Mouse (Mus musculus): ENCODE results near the gene H2al2a. TPM values are rescaled to one million over a fixed set of nuclear protein-coding genes. Genes with fewer than 3 reads are reported as not detected.
"Not testable (repeated sequence)": the region's sequence is repeated elsewhere in the genome, so short reads cannot be mapped to it uniquely, and the experiment has no call there.

The H2al2a gene
- polyA plus RNA-seq, 1 experiment from 2014 or later, result not detected

DNA sequence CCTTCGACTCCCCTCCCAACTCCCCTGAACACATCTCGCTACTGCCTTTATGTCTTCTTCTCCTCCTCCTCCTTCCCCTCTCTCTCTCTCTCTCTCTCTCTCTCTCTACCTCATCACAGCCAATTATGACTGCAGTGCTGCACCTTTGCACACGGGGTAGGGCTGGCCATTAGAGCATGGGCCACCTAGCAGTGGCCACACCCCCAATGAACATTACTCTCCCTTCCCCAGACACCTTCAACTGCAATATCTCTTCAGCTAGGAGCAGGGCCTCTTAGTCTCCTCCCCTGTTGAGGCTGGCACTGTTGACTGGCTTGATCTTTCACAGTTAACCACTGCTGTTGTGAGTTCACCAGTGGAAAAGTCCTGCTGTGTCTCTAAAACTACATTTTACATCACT, 10.1 kb downstream of the H2al2a start:
- Histone ChIP-seq H3K27me3 (ENCODE audit: control insufficient read depth, insufficient read depth, low read length) (no peaks in the 10 kb centered on the region), H3K36me3 (ENCODE audit: control insufficient read depth, insufficient read depth, low read length) (no peaks in the 10 kb centered on the region), H3K4me1 (ENCODE audit: control insufficient read depth, insufficient read depth, low read length) (no peaks in the 10 kb centered on the region), H3K4me3 (ENCODE audit: low read depth, low read length) (no peak overlapping the region), H3K27ac (ENCODE audit: low read depth, low read length) (no peak overlapping the region), H3K4me2 (ENCODE audit: low read depth, low read length) (no peak overlapping the region), H3K9ac (replicated peaks; ENCODE audit: low read depth, low read length) (no peak overlapping the region), H3K9me3 (ENCODE audit: control insufficient read depth, low read length) (no peaks in the 10 kb centered on the region)
- ATAC-seq (ENCODE audit: low read depth), result no peak
- whole genome bisulfite sequencing, result 89% methylated on average over 3 of the region's 3 CpGs

DNA sequence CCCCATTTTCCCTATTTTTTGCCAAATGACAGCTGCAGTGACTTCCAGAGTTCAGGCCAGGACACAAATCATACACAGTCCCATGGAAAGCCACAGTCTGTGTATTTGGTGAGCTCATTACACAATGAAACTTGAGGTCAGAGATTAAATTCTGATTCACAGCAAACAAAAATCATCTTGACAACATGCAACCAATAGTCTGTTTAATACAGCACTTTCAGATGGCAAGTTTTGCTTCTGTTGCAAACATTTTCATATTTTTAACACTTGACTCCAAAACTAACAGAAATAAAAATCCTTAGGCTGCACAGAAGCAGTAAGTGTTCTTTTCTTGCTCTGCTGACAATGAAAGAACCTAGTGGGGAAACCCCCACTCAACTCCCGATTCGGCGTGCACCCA, 12.0 kb downstream of the H2al2a start:
- Histone ChIP-seq H3K4me3 (ENCODE audit: low read depth, low read length) (no peak overlapping the region), H3K27me3 (ENCODE audit: control insufficient read depth, insufficient read depth, low read length) (no peaks in the 10 kb centered on the region), H3K27ac (ENCODE audit: low read depth, low read length) (no peak overlapping the region), H3K4me1 (ENCODE audit: control insufficient read depth, insufficient read depth, low read length) (no peaks in the 10 kb centered on the region), H3K4me2 (ENCODE audit: low read depth, low read length) (no peak overlapping the region), H3K9me3 (ENCODE audit: control insufficient read depth, low read length) (no peaks in the 10 kb centered on the region), H3K9ac (replicated peaks; ENCODE audit: low read depth, low read length) (no peak overlapping the region), H3K36me3 (ENCODE audit: control insufficient read depth, insufficient read depth, low read length) (no peaks in the 10 kb centered on the region)
- WGBS, result 99% methylated on average over 3 of the region's 3 CpGs
- no peak for ATAC-seq (ENCODE audit: low read depth)

- Histone ChIP-seq H3K4me1 (ENCODE audit: control insufficient read depth, insufficient read depth, low read length) (no peaks in the 10 kb centered on the region), H3K4me3 (ENCODE audit: low read depth, low read length) (no peak overlapping the region), H3K9ac (replicated peaks; ENCODE audit: low read depth, low read length) (no peak overlapping the region), H3K4me2 (ENCODE audit: low read depth, low read length) (no peak overlapping the region), H3K9me3 (ENCODE audit: control insufficient read depth, low read length) (no peaks in the 10 kb centered on the region), H3K27me3 (ENCODE audit: control insufficient read depth, insufficient read depth, low read length) (no peaks in the 10 kb centered on the region), H3K36me3 (ENCODE audit: control insufficient read depth, insufficient read depth, low read length) (no peaks in the 10 kb centered on the region), H3K27ac (ENCODE audit: low read depth, low read length) (no peak overlapping the region)
- WGBS, result 96% methylated on average over 1 of the region's 1 CpGs
- ATAC-seq (ENCODE audit: low read depth), result no peak
These were observed 14.0 kb downstream of the H2al2a start for GRCm38 (mm10) chr2:17982747-17983146.

DNA sequence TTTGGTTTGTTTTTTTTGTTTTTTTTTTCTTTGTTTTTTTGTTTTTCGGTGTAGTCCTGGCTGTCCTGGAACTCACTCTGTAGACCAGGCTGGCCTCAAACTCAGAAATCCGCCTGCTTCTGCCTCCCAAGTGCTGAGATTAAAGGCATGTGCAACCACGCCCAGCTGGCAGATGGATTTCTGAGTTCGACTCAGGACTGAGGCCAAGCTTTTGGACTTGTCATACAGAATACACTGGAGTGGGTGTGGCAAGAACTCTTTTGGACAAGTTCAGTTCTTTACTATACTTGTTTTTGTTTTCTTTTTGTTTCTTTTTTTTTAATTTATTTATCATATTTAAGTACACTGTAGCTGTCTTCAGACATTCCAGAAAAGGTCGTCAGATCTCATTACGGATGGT, 18.1 kb downstream of the H2al2a start:
- Histone ChIP-seq H3K27me3 (ENCODE audit: control insufficient read depth, insufficient read depth, low read length) (no peaks in the 10 kb centered on the region), H3K4me2 (ENCODE audit: low read depth, low read length) (no peak overlapping the region), H3K9me3 (ENCODE audit: control insufficient read depth, low read length) (no peaks in the 10 kb centered on the region), H3K27ac (ENCODE audit: low read depth, low read length) (no peak overlapping the region), H3K36me3 (ENCODE audit: control insufficient read depth, insufficient read depth, low read length) (no peaks in the 10 kb centered on the region), H3K9ac (replicated peaks; ENCODE audit: low read depth, low read length) (no peak overlapping the region), H3K4me3 (ENCODE audit: low read depth, low read length) (no peak overlapping the region), H3K4me1 (ENCODE audit: control insufficient read depth, insufficient read depth, low read length) (no peaks in the 10 kb centered on the region)
- no peak for ATAC-seq (ENCODE audit: low read depth)
- WGBS, result 94% methylated on average over 6 of the region's 6 CpGs

GRCm38 (mm10) chr2:17978251-17978650, 18.5 kb downstream of the H2al2a start:
- 97% methylated on average over 7 of the region's 7 CpGs for WGBS
- H3K27me3 ChIP-seq (ENCODE audit: control insufficient read depth, insufficient read depth, low read length); ATAC-seq (ENCODE audit: low read depth); H3K4me1 ChIP-seq (ENCODE audit: control insufficient read depth, insufficient read depth, low read length); H3K9ac ChIP-seq (replicated peaks; ENCODE audit: low read depth, low read length); H3K4me2 ChIP-seq (ENCODE audit: low read depth, low read length); H3K36me3 ChIP-seq (ENCODE audit: control insufficient read depth, insufficient read depth, low read length); H3K9me3 ChIP-seq (ENCODE audit: control insufficient read depth, low read length); H3K4me3 ChIP-seq (ENCODE audit: low read depth, low read length); H3K27ac ChIP-seq (ENCODE audit: low read depth, low read length): not testable (repeated sequence)

GRCm38 (mm10) chr2:17977645-17978044, 19.1 kb downstream of the H2al2a start:
- H3K36me3 ChIP-seq (ENCODE audit: control insufficient read depth, insufficient read depth, low read length); H3K27me3 ChIP-seq (ENCODE audit: control insufficient read depth, insufficient read depth, low read length); H3K4me3 ChIP-seq (ENCODE audit: low read depth, low read length); H3K27ac ChIP-seq (ENCODE audit: low read depth, low read length); ATAC-seq (ENCODE audit: low read depth); H3K4me1 ChIP-seq (ENCODE audit: control insufficient read depth, insufficient read depth, low read length); H3K9me3 ChIP-seq (ENCODE audit: control insufficient read depth, low read length); H3K4me2 ChIP-seq (ENCODE audit: low read depth, low read length); H3K9ac ChIP-seq (replicated peaks; ENCODE audit: low read depth, low read length): not testable (repeated sequence)

GRCm38 (mm10) chr2:17975601-17976327, 21.0 kb downstream of the H2al2a start:
- Histone ChIP-seq H3K36me3 (ENCODE audit: control insufficient read depth, insufficient read depth, low read length) (no peaks in the 10 kb centered on the region), H3K4me3 (ENCODE audit: low read depth, low read length) (no peak overlapping the region), H3K9me3 (ENCODE audit: control insufficient read depth, low read length) (no peaks in the 10 kb centered on the region), H3K4me2 (ENCODE audit: low read depth, low read length) (no peak overlapping the region), H3K4me1 (ENCODE audit: control insufficient read depth, insufficient read depth, low read length) (no peaks in the 10 kb centered on the region), H3K9ac (replicated peaks; ENCODE audit: low read depth, low read length) (no peak overlapping the region), H3K27me3 (ENCODE audit: control insufficient read depth, insufficient read depth, low read length) (no peaks in the 10 kb centered on the region), H3K27ac (ENCODE audit: low read depth, low read length) (no peak overlapping the region)
- ATAC-seq (ENCODE audit: low read depth), result no peak
- 71% methylated on average over 4 of the region's 4 CpGs for WGBS

- Histone ChIP-seq H3K4me1 (ENCODE audit: control insufficient read depth, insufficient read depth, low read length) (no peaks in the 10 kb centered on the region), H3K4me3 (ENCODE audit: low read depth, low read length) (no peak overlapping the region), H3K9ac (replicated peaks; ENCODE audit: low read depth, low read length) (no peak overlapping the region), H3K36me3 (ENCODE audit: control insufficient read depth, insufficient read depth, low read length) (no peaks in the 10 kb centered on the region), H3K27ac (ENCODE audit: low read depth, low read length) (no peak overlapping the region), H3K9me3 (ENCODE audit: control insufficient read depth, low read length) (no peaks in the 10 kb centered on the region), H3K4me2 (ENCODE audit: low read depth, low read length) (no peak overlapping the region), H3K27me3 (ENCODE audit: control insufficient read depth, insufficient read depth, low read length) (no peaks in the 10 kb centered on the region)
- ATAC-seq (ENCODE audit: low read depth), result no peak
- 42% methylated on average over 2 of the region's 2 CpGs for WGBS
These were observed 22.8 kb downstream of the H2al2a start for GRCm38 (mm10) chr2:17973868-17974440.

- no peak overlapping the region for H3K9ac ChIP-seq (replicated peaks; ENCODE audit: low read depth, low read length)
- no peaks in the 10 kb centered on the region for H3K4me1 ChIP-seq (ENCODE audit: control insufficient read depth, insufficient read depth, low read length)
- no peak overlapping the region for H3K4me2 ChIP-seq (ENCODE audit: low read depth, low read length)
- WGBS, result 88% methylated on average over 5 of the region's 5 CpGs
- H3K9me3 ChIP-seq (ENCODE audit: control insufficient read depth, low read length), result no peaks in the 10 kb centered on the region
- H3K27me3 ChIP-seq (ENCODE audit: control insufficient read depth, insufficient read depth, low read length), result no peaks in the 10 kb centered on the region
- no peak overlapping the region for H3K27ac ChIP-seq (ENCODE audit: low read depth, low read length)
- ATAC-seq (ENCODE audit: low read depth), result no peak
- no peak overlapping the region for H3K4me3 ChIP-seq (ENCODE audit: low read depth, low read length)
- no peaks in the 10 kb centered on the region for H3K36me3 ChIP-seq (ENCODE audit: control insufficient read depth, insufficient read depth, low read length)
These were observed 23.5 kb downstream of the H2al2a start for GRCm38 (mm10) chr2:17973246-17973645.
